Mouse (Mus musculus) neutrophil, adult 65 days (primary cell): ENCODE measurements around the gene Olfr33. TPM values are rescaled to one million over a fixed set of nuclear protein-coding genes. Genes with fewer than 3 reads are reported as not detected.

Experiments
- total RNA-seq: library from RNA; stranded (reverse); gene quantifications from 2 replicates; pipeline ENCODE4 v1.2.4, GENCODE M21; 2023

Gene Olfr33
- total RNA-seq = not detected in 2 replicates

GRCm38 (mm10) chr7:102718970-102719369 is at the start of gene Olfr33:
Gene Olfr33 (minus strand): TSS chr7:102719070.

GRCm38 (mm10) chr7:102759266-102759665 is 40.4 kb upstream of the Olfr33 start, which contains the start of the genes Olfr560 and Olfr78:
Gene Olfr560 (minus strand): TSS chr7:102759366.
Gene Olfr78 (minus strand): TSS chr7:102759471.

GRCm38 (mm10) chr7:102727391-102727790 is 8.5 kb upstream of the Olfr33 start, which contains the start of gene Olfr559:
Gene Olfr559 (minus strand): TSS chr7:102727491.

GRCm38 (mm10) chr7:102701915-102702314 is 17.0 kb downstream of the Olfr33 start, which contains the start of gene Olfr558:
Gene Olfr558 (plus strand): TSS chr7:102702215.

GRCm38 (mm10) chr7:102695358-102696125 is 23.3 kb downstream of the Olfr33 start, which contains the start of gene Olfr557:
Gene Olfr557 (plus strand): TSS chr7:102695910.

GRCm38 (mm10) chr7:102686944-102687501 is 31.8 kb downstream of the Olfr33 start, which contains the start of gene Trim68:
Gene Trim68 (minus strand): TSS chr7:102687327.

GRCm38 (mm10) chr7:102664599-102664998 is 54.3 kb downstream of the Olfr33 start, which contains the start of gene Olfr556:
Gene Olfr556 (plus strand): TSS chr7:102664899.

Other genes with a start within 250 kb of the Olfr33 start
- gene Olfr543, start 237.4 kb downstream of the Olfr33 start, total RNA-seq = not detected in 2 replicates
- gene Olfr544, start 230.8 kb downstream of the Olfr33 start, total RNA-seq = not detected in 2 replicates
- gene Olfr545, start 219.5 kb downstream of the Olfr33 start, total RNA-seq = not detected in 2 replicates
- not detected in 2 replicates for gene Olfr547, start 184.3 kb downstream of the Olfr33 start, total RNA-seq
- gene Olfr548-ps1, start 178.2 kb downstream of the Olfr33 start, total RNA-seq = not detected in 2 replicates
- not detected in 2 replicates for gene Olfr549, start 169.2 kb downstream of the Olfr33 start, total RNA-seq
- gene Trim21, start 153.6 kb downstream of the Olfr33 start, total RNA-seq = 15.1 and 20.6 TPM in 2 replicates
- not detected in 2 replicates for gene Olfr550, start 147.6 kb downstream of the Olfr33 start, total RNA-seq
- not detected in 2 replicates for gene Olfr551, start 127.2 kb downstream of the Olfr33 start, total RNA-seq
- 0.19 TPM in 1 of 2 replicates, not detected in the other for gene Olfr552, start 121.3 kb downstream of the Olfr33 start, total RNA-seq
- not detected in 2 replicates for gene Olfr553, start 100.9 kb downstream of the Olfr33 start, total RNA-seq
- not detected in 2 replicates for gene Olfr554, start 80.6 kb downstream of the Olfr33 start, total RNA-seq
- gene Olfr555, start 60.2 kb downstream of the Olfr33 start, total RNA-seq = not detected in 2 replicates
- gene Olfr556, start 54.2 kb downstream of the Olfr33 start, total RNA-seq = not detected in 2 replicates
- 2.0 and 2.8 TPM in 2 replicates for gene Trim68, start 31.7 kb downstream of the Olfr33 start, total RNA-seq
- gene Olfr557, start 23.2 kb downstream of the Olfr33 start, total RNA-seq = not detected in 2 replicates
- gene Olfr558, start 16.9 kb downstream of the Olfr33 start, total RNA-seq = not detected in 2 replicates
- gene Olfr559, start 8.4 kb upstream of the Olfr33 start, total RNA-seq = not detected in 2 replicates
- gene Olfr560, start 40.3 kb upstream of the Olfr33 start, total RNA-seq = not detected in 2 replicates
- gene Olfr78, start 40.4 kb upstream of the Olfr33 start, total RNA-seq = not detected in 2 replicates
- gene Olfr561, start 52.2 kb upstream of the Olfr33 start, total RNA-seq = not detected in 2 replicates
- not detected in 2 replicates for gene Olfr564, start 84.4 kb upstream of the Olfr33 start, total RNA-seq
- gene Olfr566, start 139.7 kb upstream of the Olfr33 start, total RNA-seq = not detected in 2 replicates
- gene Olfr568, start 158.1 kb upstream of the Olfr33 start, total RNA-seq = not detected in 2 replicates
- gene Olfr569, start 171.8 kb upstream of the Olfr33 start, total RNA-seq = not detected in 2 replicates
- gene Olfr570, start 175.5 kb upstream of the Olfr33 start, total RNA-seq = not detected in 2 replicates
- gene Olfr571, start 198.5 kb upstream of the Olfr33 start, total RNA-seq = not detected in 2 replicates
- not detected in 2 replicates for gene Olfr572, start 205.3 kb upstream of the Olfr33 start, total RNA-seq
- gene Olfr573-ps1, start 223.5 kb upstream of the Olfr33 start, total RNA-seq = not detected in 2 replicates
- not detected in 2 replicates for gene Olfr574, start 229.4 kb upstream of the Olfr33 start, total RNA-seq
- gene Olfr575, start 239.7 kb upstream of the Olfr33 start, total RNA-seq = not detected in 2 replicates
- gene Olfr576, start 243.6 kb upstream of the Olfr33 start, total RNA-seq = not detected in 2 replicates